Mouse (Mus musculus): ENCODE results near the gene Bach2. TPM values are rescaled to one million over a fixed set of nuclear protein-coding genes. Genes with fewer than 3 reads are reported as not detected.

Gene Bach2
- polyA plus RNA-seq, 1 experiment from 2014 or later: 1.1 TPM

DNA sequence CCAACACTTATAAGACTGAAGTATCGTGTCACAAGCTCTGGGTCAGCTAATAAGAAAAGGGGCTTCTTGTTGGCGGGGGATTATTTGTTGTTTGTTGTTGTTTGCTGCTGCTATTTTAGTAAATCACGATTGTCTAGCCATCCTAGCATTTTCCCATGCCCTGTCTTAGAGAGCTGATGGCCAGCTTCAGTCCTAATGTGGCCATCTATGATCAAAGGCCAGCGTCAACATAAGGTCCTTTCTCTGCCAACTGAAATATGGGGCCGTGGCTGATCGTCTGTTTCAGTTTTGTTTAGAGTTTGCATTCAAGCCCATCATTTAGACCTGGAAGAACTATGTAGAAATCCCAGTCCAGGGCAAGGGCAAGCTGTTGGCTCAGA lies 282.7 kb downstream of the Bach2 start:
- Histone ChIP-seq H3K4me1 (replicated peaks; ENCODE audit: control insufficient read depth, insufficient read depth, low read length) (no peaks in the 10 kb centered on the region), H3K27me3 (replicated peaks; ENCODE audit: control insufficient read depth, insufficient read depth, low read length) (no peaks in the 10 kb centered on the region), H3K9ac (ENCODE audit: low read depth, low read length) (no peak overlapping the region), H3K4me2 (replicated peaks; ENCODE audit: low read depth) (no peak overlapping the region), H3K36me3 (ENCODE audit: control insufficient read depth, insufficient read depth) (no peaks in the 10 kb centered on the region), H3K9me3 (ENCODE audit: control insufficient read depth) (no peaks in the 10 kb centered on the region), H3K4me3 (ENCODE audit: low read depth, low read length) (no peak overlapping the region), H3K27ac (ENCODE audit: low read depth, low read length) (no peak overlapping the region)
- ATAC-seq: no peak
- WGBS: 62% methylated on average over 6 of the region's 6 CpGs
- no peak for TF ChIP-seq CTCF (IDR thresholded peaks at IDR 0.05; ENCODE audit: low read depth)

DNA sequence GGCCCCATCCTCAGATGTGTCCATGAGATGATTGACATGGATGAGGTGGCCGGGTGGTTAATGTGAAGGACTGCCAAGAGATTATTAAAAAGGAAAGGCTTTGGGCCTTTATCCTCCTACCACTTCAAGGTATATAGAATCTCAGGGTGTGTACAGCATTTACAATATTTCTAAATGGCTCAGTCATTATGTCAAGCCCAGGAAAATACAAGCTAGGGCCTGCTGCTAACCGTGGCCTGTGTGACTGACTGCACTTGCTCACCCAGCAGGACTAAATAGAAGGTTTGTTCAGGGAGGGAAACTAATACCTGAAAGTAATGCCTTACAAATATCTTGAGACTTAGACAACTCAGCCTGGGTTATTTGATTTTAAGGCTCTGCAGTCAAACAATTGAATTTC lies 283.4 kb downstream of the Bach2 start:
- 60% methylated on average over 2 of the region's 2 CpGs for WGBS
- Histone ChIP-seq H3K9me3 (ENCODE audit: control insufficient read depth) (no peaks in the 10 kb centered on the region), H3K4me3 (ENCODE audit: low read depth, low read length) (no peak overlapping the region), H3K36me3 (ENCODE audit: control insufficient read depth, insufficient read depth) (no peaks in the 10 kb centered on the region), H3K27ac (ENCODE audit: low read depth, low read length) (no peak overlapping the region), H3K4me1 (replicated peaks; ENCODE audit: control insufficient read depth, insufficient read depth, low read length) (no peaks in the 10 kb centered on the region), H3K4me2 (replicated peaks; ENCODE audit: low read depth) (no peak overlapping the region), H3K9ac (ENCODE audit: low read depth, low read length) (no peak overlapping the region), H3K27me3 (replicated peaks; ENCODE audit: control insufficient read depth, insufficient read depth, low read length) (no peaks in the 10 kb centered on the region)
- no peak for ATAC-seq
- no peak for TF ChIP-seq CTCF (IDR thresholded peaks at IDR 0.05; ENCODE audit: low read depth)

DNA sequence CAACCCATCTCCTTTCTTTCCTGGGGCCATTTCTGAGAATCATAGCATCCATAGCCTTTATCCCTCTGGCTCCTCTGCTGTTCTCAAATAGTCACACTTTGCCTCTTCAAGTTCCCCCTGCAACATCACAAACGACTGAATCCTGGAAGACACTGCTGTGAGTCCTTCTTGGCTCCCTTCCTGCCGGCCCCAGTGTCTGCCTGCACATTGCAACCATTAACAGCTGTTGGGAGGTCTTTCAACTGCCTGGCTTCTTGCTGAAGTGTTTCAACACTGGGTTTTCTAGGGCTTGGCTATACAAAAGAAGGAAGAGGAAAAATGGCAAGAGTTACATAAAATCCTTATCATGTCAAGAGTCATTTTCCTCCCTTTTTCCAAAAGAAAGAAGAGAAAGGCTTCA lies 285.7 kb downstream of the Bach2 start:
- Histone ChIP-seq H3K4me2 (replicated peaks; ENCODE audit: low read depth) (no peak overlapping the region), H3K27ac (ENCODE audit: low read depth, low read length) (no peak overlapping the region), H3K9ac (ENCODE audit: low read depth, low read length) (no peak overlapping the region), H3K36me3 (ENCODE audit: control insufficient read depth, insufficient read depth) (no peaks in the 10 kb centered on the region), H3K27me3 (replicated peaks; ENCODE audit: control insufficient read depth, insufficient read depth, low read length) (no peaks in the 10 kb centered on the region), H3K4me1 (replicated peaks; ENCODE audit: control insufficient read depth, insufficient read depth, low read length) (no peaks in the 10 kb centered on the region), H3K9me3 (ENCODE audit: control insufficient read depth) (no peaks in the 10 kb centered on the region), H3K4me3 (ENCODE audit: low read depth, low read length) (no peak overlapping the region)
- 45% methylated on average over 2 of the region's 2 CpGs for WGBS
- no peak for ATAC-seq
- no peak for TF ChIP-seq CTCF (IDR thresholded peaks at IDR 0.05; ENCODE audit: low read depth)

DNA sequence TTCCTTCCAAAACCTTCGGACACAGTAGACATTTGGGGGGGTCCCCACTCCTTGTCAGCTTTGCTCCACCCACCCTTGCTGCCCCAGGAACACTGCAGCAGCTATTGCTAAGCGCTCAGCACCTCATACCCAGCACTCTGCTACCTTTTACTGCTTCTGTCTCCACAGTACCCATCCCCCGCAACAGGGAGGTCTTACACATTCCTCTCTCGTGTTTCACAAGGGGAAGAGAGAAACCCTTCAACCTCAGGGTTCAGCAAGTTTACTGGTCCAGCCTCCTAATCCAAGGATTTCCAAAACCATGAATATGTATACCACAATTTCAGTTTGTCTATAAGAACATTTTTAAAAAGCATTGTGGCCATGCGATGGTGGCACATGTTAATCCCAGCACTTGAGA lies 286.4 kb downstream of the Bach2 start:
- Histone ChIP-seq H3K9me3 (ENCODE audit: control insufficient read depth) (no peaks in the 10 kb centered on the region), H3K36me3 (ENCODE audit: control insufficient read depth, insufficient read depth) (no peaks in the 10 kb centered on the region), H3K4me3 (ENCODE audit: low read depth, low read length) (no peak overlapping the region), H3K27me3 (replicated peaks; ENCODE audit: control insufficient read depth, insufficient read depth, low read length) (no peaks in the 10 kb centered on the region), H3K27ac (ENCODE audit: low read depth, low read length) (no peak overlapping the region), H3K4me2 (replicated peaks; ENCODE audit: low read depth) (no peak overlapping the region), H3K4me1 (replicated peaks; ENCODE audit: control insufficient read depth, insufficient read depth, low read length) (no peaks in the 10 kb centered on the region), H3K9ac (ENCODE audit: low read depth, low read length) (no peak overlapping the region)
- no peak for ATAC-seq
- no peak for TF ChIP-seq CTCF (IDR thresholded peaks at IDR 0.05; ENCODE audit: low read depth)
- 67% methylated on average over 5 of the region's 5 CpGs for WGBS

DNA sequence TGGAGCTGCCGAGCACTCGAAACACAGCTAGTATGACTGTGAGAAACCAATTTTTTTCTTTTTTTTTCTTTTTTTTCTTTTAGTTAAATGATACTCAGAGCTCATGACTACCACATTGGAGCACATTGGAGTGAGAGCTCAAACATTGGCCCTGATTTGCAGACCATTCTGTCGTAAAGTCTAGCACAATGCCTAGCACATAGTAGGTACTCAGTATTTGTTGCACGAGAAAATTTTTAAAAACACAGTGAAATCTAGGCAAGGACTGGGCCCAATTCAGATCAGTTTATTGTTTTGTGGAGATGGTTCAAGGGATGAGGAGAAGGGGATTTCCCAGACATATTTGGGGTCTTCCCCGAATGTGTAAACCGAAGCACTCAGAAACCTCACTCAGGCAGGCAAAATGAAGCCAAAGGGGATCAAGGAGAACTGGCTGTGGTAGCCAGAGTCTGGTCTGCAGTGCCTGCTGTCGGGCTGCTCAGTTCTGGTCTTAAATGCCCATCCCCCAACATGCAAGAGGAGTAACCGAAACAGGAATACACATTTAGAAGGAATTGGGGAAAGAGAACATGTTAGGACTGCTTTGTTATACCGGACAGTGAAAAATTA lies 287.7 kb downstream of the Bach2 start:
- no peaks in the 10 kb centered on the region for H3K9me3 ChIP-seq (ENCODE audit: control insufficient read depth)
- no peak overlapping the region for H3K4me2 ChIP-seq (replicated peaks; ENCODE audit: low read depth)
- no peak for ATAC-seq
- H3K27me3 ChIP-seq (replicated peaks; ENCODE audit: control insufficient read depth, insufficient read depth, low read length): no peaks in the 10 kb centered on the region
- H3K4me1 ChIP-seq (replicated peaks; ENCODE audit: control insufficient read depth, insufficient read depth, low read length): no peaks in the 10 kb centered on the region
- H3K9ac ChIP-seq (ENCODE audit: low read depth, low read length): no peak overlapping the region
- no peak overlapping the region for H3K27ac ChIP-seq (ENCODE audit: low read depth, low read length)
- H3K4me3 ChIP-seq (ENCODE audit: low read depth, low read length): no peak overlapping the region
- H3K36me3 ChIP-seq (ENCODE audit: control insufficient read depth, insufficient read depth): no peaks in the 10 kb centered on the region
- TF ChIP-seq CTCF (IDR thresholded peaks at IDR 0.05; ENCODE audit: low read depth): no peak
- WGBS: 85% methylated on average over 9 of the region's 9 CpGs

DNA sequence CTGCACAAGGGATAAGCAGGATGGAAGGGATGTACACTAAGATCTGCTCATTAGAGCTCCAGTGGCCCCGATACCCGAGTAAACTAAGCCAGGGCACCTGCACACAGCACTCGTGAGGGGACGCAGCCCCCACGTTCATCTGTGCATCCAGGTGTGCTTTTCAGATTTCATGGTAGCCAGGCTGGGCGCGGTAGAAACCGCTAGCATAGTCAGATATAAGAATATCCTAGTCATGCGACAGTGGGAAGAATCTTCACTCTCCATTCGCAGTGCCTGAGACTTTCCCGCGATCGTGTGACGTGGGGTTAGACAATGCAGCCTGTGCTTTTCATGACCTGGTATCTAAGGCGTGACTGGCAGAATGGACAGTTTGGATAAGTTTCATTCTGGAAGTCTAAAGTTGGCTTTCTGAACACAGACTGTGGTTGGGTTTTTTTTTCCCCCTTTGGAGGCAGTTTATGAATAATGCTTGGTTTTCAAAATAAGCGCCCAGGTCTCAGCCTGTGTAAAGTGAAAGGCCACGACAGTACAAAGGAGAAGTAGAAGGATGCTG lies 290.9 kb downstream of the Bach2 start:
- Histone ChIP-seq H3K36me3 (ENCODE audit: control insufficient read depth, insufficient read depth) (no peaks in the 10 kb centered on the region), H3K4me1 (replicated peaks; ENCODE audit: control insufficient read depth, insufficient read depth, low read length) (no peaks in the 10 kb centered on the region), H3K4me3 (ENCODE audit: low read depth, low read length) (no peak overlapping the region), H3K9ac (ENCODE audit: low read depth, low read length) (no peak overlapping the region), H3K27ac (ENCODE audit: low read depth, low read length) (no peak overlapping the region), H3K4me2 (replicated peaks; ENCODE audit: low read depth) (no peak overlapping the region), H3K9me3 (ENCODE audit: control insufficient read depth) (no peaks in the 10 kb centered on the region), H3K27me3 (replicated peaks; ENCODE audit: control insufficient read depth, insufficient read depth, low read length) (no peaks in the 10 kb centered on the region)
- no peak for ATAC-seq
- no peak for TF ChIP-seq CTCF (IDR thresholded peaks at IDR 0.05; ENCODE audit: low read depth)
- 90% methylated on average over 17 of the region's 17 CpGs for WGBS
